Mouse (Mus musculus) MEL (cell line): ENCODE measurements around the gene A130010J15Rik.

Experiments used
- CTCF ChIP-seq, 3 experiments: IDR thresholded peaks in 2 of 3; conservative IDR thresholded peaks in 1 of 3; 2 replicates each; pipeline ENCODE4 v1.5.1; 2011 to 2012; ENCODE audit warnings: low read length in 3 of 3, low read depth in 2 of 3, mild to moderate bottlenecking in 2 of 3, improper control_type of control experiment in 1 of 3, inconsistent platforms in 1 of 3, mixed read lengths in 1 of 3, moderate library complexity in 1 of 3; ENCODE audit not compliant: control insufficient read depth in 1 of 3, insufficient read depth in 1 of 3, poor library complexity in 1 of 3, severe bottlenecking in 1 of 3
- JUND ChIP-seq: IDR thresholded peaks from 2 replicates; pipeline ENCODE4 v1.6.1; 2011; ENCODE audit warnings: low read depth, mild to moderate bottlenecking, improper control_type of control experiment, low read length

- TF ChIP-seq CTCF (IDR thresholded peaks at IDR 0.05 in 2 of 3, conservative IDR thresholded peaks at IDR 0.05 in 1 of 3; ENCODE audit: control insufficient read depth in 1 of 3, insufficient read depth in 1 of 3, low read depth in 2 of 3, low read length in 3 of 3, poor library complexity in 1 of 3, severe bottlenecking in 1 of 3) = no peak
- TF ChIP-seq JUND = no peak
Measured at GRCm38 (mm10) chr1:193207503-193207902, 39.7 kb downstream of the A130010J15Rik start, which contains the start of gene Lamb3.
